Mouse (Mus musculus): Measurements from ENCODE around the gene Tmem86a. TPM values are rescaled to one million over a fixed set of nuclear protein-coding genes. Genes with fewer than 3 reads are reported as not detected.

The Tmem86a gene
- total RNA-seq, 2 experiments from 2014 or later: 2.9 to 10.0 TPM

- ATAC-seq (replicated peaks; ENCODE audit: low FRiP score, poor library complexity, severe bottlenecking): no peak
Observed at GRCm38 (mm10) chr7:47072551-47072950, 22.1 kb downstream of the Tmem86a start.

- ATAC-seq (replicated peaks; ENCODE audit: low FRiP score, poor library complexity, severe bottlenecking): no peak
Observed at GRCm38 (mm10) chr7:47073536-47074521, 23.4 kb downstream of the Tmem86a start.

GRCm38 (mm10) chr7:47076193-47076592, 25.8 kb downstream of the Tmem86a start:
- no peak for ATAC-seq (replicated peaks; ENCODE audit: low FRiP score, poor library complexity, severe bottlenecking)

GRCm38 (mm10) chr7:47076729-47077128, 26.3 kb downstream of the Tmem86a start:
- ATAC-seq (replicated peaks; ENCODE audit: low FRiP score, poor library complexity, severe bottlenecking): no peak

- ATAC-seq (replicated peaks; ENCODE audit: low FRiP score, poor library complexity, severe bottlenecking): no peak
Observed at GRCm38 (mm10) chr7:47077451-47077850, 27.1 kb downstream of the Tmem86a start.

GRCm38 (mm10) chr7:47080868-47081267, 30.5 kb downstream of the Tmem86a start:
- ATAC-seq (replicated peaks; ENCODE audit: low FRiP score, poor library complexity, severe bottlenecking): no peak

GRCm38 (mm10) chr7:47081277-47081676, 30.9 kb downstream of the Tmem86a start:
- ATAC-seq (replicated peaks; ENCODE audit: low FRiP score, poor library complexity, severe bottlenecking): no peak

- ATAC-seq (replicated peaks; ENCODE audit: low FRiP score, poor library complexity, severe bottlenecking): no peak
Observed at GRCm38 (mm10) chr7:47085075-47085474, 34.7 kb downstream of the Tmem86a start.

GRCm38 (mm10) chr7:47093935-47094334, 43.5 kb downstream of the Tmem86a start:
- ATAC-seq (replicated peaks; ENCODE audit: low FRiP score, poor library complexity, severe bottlenecking): no peak

GRCm38 (mm10) chr7:47094969-47095368, 44.6 kb downstream of the Tmem86a start:
- no peak for ATAC-seq (replicated peaks; ENCODE audit: low FRiP score, poor library complexity, severe bottlenecking)

- no peak for ATAC-seq (replicated peaks; ENCODE audit: low FRiP score, poor library complexity, severe bottlenecking)
Observed at GRCm38 (mm10) chr7:47098044-47098443, 47.6 kb downstream of the Tmem86a start.

GRCm38 (mm10) chr7:47099306-47099705, 48.9 kb downstream of the Tmem86a start:
- ATAC-seq (replicated peaks; ENCODE audit: low FRiP score, poor library complexity, severe bottlenecking): no peak

GRCm38 (mm10) chr7:47100615-47101014, 50.2 kb downstream of the Tmem86a start:
- no peak for ATAC-seq (replicated peaks; ENCODE audit: low FRiP score, poor library complexity, severe bottlenecking)

- ATAC-seq (replicated peaks; ENCODE audit: low FRiP score, poor library complexity, severe bottlenecking): no peak
Observed at GRCm38 (mm10) chr7:47102970-47103369, 52.6 kb downstream of the Tmem86a start.

GRCm38 (mm10) chr7:47103671-47104414, 53.4 kb downstream of the Tmem86a start:
- ATAC-seq (replicated peaks; ENCODE audit: low FRiP score, poor library complexity, severe bottlenecking): no peak

Other genes starting within 250 kb of the Tmem86a start
- gene Ldha, start 209.1 kb upstream of the Tmem86a start, total RNA-seq (2015; ENCODE audit: low replicate concordance): 108 and 109 TPM in 2 replicates
- gene Ldha, start 209.1 kb upstream of the Tmem86a start, total RNA-seq (2017; ENCODE audit: low replicate concordance): 53.0 and 92.1 TPM in 2 replicates
- 3.8 TPM in 1 of 2 replicates, not detected in the other for gene Ldhc, start 189.4 kb upstream of the Tmem86a start, total RNA-seq (2015; ENCODE audit: low replicate concordance)
- gene Ldhc, start 189.4 kb upstream of the Tmem86a start, total RNA-seq (2017; ENCODE audit: low replicate concordance): 0.56 TPM in 1 of 2 replicates, not detected in the other
- gene Tsg101, start 130.6 kb upstream of the Tmem86a start, total RNA-seq (2015; ENCODE audit: low replicate concordance): 36.6 and 56.5 TPM in 2 replicates
- 19.3 and 26.5 TPM in 2 replicates for gene Tsg101, start 130.6 kb upstream of the Tmem86a start, total RNA-seq (2017; ENCODE audit: low replicate concordance)
- gene Uevld, start 92.1 kb upstream of the Tmem86a start, total RNA-seq (2015; ENCODE audit: low replicate concordance): 6.5 and 16.7 TPM in 2 replicates
- gene Uevld, start 92.1 kb upstream of the Tmem86a start, total RNA-seq (2017; ENCODE audit: low replicate concordance): 3.9 and 5.9 TPM in 2 replicates
- gene Gm9999, start 67.0 kb upstream of the Tmem86a start, total RNA-seq (2015; ENCODE audit: low replicate concordance): not detected in 2 replicates
- gene Gm9999, start 67.0 kb upstream of the Tmem86a start, total RNA-seq (2017; ENCODE audit: low replicate concordance): not detected in 2 replicates
- gene Spty2d1, start 42.2 kb upstream of the Tmem86a start, total RNA-seq (2015; ENCODE audit: low replicate concordance): 11.9 and 17.3 TPM in 2 replicates
- gene Spty2d1, start 42.2 kb upstream of the Tmem86a start, total RNA-seq (2017; ENCODE audit: low replicate concordance): 13.6 and 20.6 TPM in 2 replicates
- gene Ptpn5, start 83.1 kb downstream of the Tmem86a start, total RNA-seq (2015; ENCODE audit: low replicate concordance): not detected in 2 replicates
- not detected in 2 replicates for gene Ptpn5, start 83.1 kb downstream of the Tmem86a start, total RNA-seq (2017; ENCODE audit: low replicate concordance)
- gene Mrgpra6, start 154.3 kb downstream of the Tmem86a start, total RNA-seq (2015; ENCODE audit: low replicate concordance): not detected in 2 replicates
- not detected in 2 replicates for gene Mrgpra6, start 154.3 kb downstream of the Tmem86a start, total RNA-seq (2017; ENCODE audit: low replicate concordance)
- not detected in 2 replicates for gene Mrgpra9, start 202.2 kb downstream of the Tmem86a start, total RNA-seq (2015; ENCODE audit: low replicate concordance)
- gene Mrgpra9, start 202.2 kb downstream of the Tmem86a start, total RNA-seq (2017; ENCODE audit: low replicate concordance): not detected in 2 replicates